In the genomic region with DNA sequence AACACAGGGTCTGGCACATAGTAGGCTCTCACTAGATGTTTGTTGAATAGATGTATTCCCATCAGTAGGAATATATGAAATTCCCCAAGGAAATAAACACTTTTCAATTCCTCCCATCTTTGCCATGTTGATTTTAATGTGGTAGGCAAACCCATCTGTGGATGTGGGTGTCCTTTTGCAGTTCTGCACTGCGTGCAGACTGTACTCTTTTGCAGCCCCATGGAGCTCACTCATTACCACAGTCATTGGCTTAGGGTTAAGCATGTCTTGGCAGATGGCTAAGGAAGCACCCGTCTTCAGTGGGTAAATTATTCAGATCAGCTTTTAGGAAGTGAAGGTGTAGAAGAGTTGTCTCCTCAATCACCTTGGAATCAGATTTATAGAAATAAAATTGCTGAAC, we compare ENCODE assay signal across 27 mouse cellular contexts. TPM values are rescaled to one million over a fixed set of nuclear protein-coding genes. Genes with fewer than 3 reads are reported as not detected.
A peak's percentile ranks its signal among the peaks of the same experiment; 100 is the strongest.
DNase-seq lines count a peak whose midpoint lies in the region; ATAC-seq lines count a peak whose summit lies in the region.
"Had no signal": no experiment of that assay in that cellular context is flagged by ENCODE, and none has a peak within 500 bp of the region (broad histone marks: within the 10 kb centered on the region; RNA-seq: fewer than 3 reads in every experiment).

No protein-coding gene starts in this region.

- H3K9ac ChIP-seq in forebrain, embryonic 14.5 days (ENCODE audit: low read length): no peak overlapping the region
- H3K9ac ChIP-seq in forebrain, embryonic 11.5 days (ENCODE audit: low read length): no peak overlapping the region
- H3K9ac ChIP-seq: forebrain, embryonic 15.5 days; heart, embryonic 12.5 days; heart, embryonic 15.5 days; hindbrain, embryonic 13.5 days had no signal

- DNase-seq in forebrain, embryonic 14.5 days (ENCODE audit: low spot score): peak; percentile 31
- DNase-seq in forebrain, embryonic 11.5 days (ENCODE audit: low spot score): no peak
- peak; percentile 30 to 62 for DNase-seq in layer of hippocampus, adult 18-20 months (ENCODE audit: low spot score in 2 of 2)
- DNase-seq in layer of hippocampus, postnatal 10 days (ENCODE audit: low spot score in 2 of 2): no peak
- peak; percentile 38 for DNase-seq in brain, adult 2 months (ENCODE audit: low read depth, low spot score)
- DNase-seq in layer of hippocampus, postnatal 14 days (ENCODE audit: low spot score in 2 of 2): peak; percentile 2 to 39
- DNase-seq in lung, postnatal 14 days: no peak
- DNase-seq in urinary bladder, postnatal 14 days (ENCODE audit: low spot score): no peak
- DNase-seq: adrenal gland, adult 8-10 months; adrenal gland, postnatal 25 days; cerebellum, adult 11-12 months; cerebellum, adult 8-10 months; cerebellum, postnatal 10 days; cerebellum, postnatal 36 days; gastrocnemius, adult 2 months; gastrocnemius, postnatal 14 days; heart, adult 11 months; heart, postnatal 10 days; heart, postnatal 36 days had no signal

- H3K27ac ChIP-seq in forebrain, embryonic 14.5 days (ENCODE audit: low read depth, low read length): no peak overlapping the region
- H3K27ac ChIP-seq in forebrain, embryonic 11.5 days (ENCODE audit: low read depth, low read length): no peak overlapping the region
- H3K27ac ChIP-seq: forebrain, embryonic 10.5 days; forebrain, embryonic 15.5 days; gastrocnemius, adult 2 months; heart, embryonic 15.5 days; hindbrain, embryonic 10.5 days; hindbrain, embryonic 13.5 days had no signal

- WGBS in forebrain, embryonic 14.5 days: 79% methylated on average over 2 of the region's 2 CpGs
- 95% methylated on average over 2 of the region's 2 CpGs for WGBS in forebrain, embryonic 11.5 days

- no peak overlapping the region for H3K4me2 ChIP-seq in forebrain, embryonic 14.5 days (ENCODE audit: low read length)
- no peak overlapping the region for H3K4me2 ChIP-seq in forebrain, embryonic 11.5 days (ENCODE audit: low read depth, low read length, severe bottlenecking)
- H3K4me2 ChIP-seq: forebrain, embryonic 15.5 days; heart, embryonic 12.5 days; heart, embryonic 15.5 days; hindbrain, embryonic 13.5 days had no signal

- no peak for ATAC-seq in forebrain, embryonic 14.5 days
- no peak for ATAC-seq in forebrain, embryonic 11.5 days (replicated peaks; ENCODE audit: low FRiP score)
- ATAC-seq: activated CD4-positive, CD25-positive, alpha-beta regulatory T cell, adult 4 months; forebrain, embryonic 15.5 days; hindbrain, embryonic 16.5 days had no signal

- H3K36me3 ChIP-seq in forebrain, embryonic 14.5 days (ENCODE audit: control insufficient read depth, insufficient read depth, low read length): no peaks in the 10 kb centered on the region
- H3K36me3 ChIP-seq in forebrain, embryonic 11.5 days (ENCODE audit: control insufficient read depth, insufficient read depth, low read length): no peaks in the 10 kb centered on the region
- H3K36me3 ChIP-seq: forebrain, embryonic 10.5 days; forebrain, embryonic 15.5 days; heart, embryonic 12.5 days; heart, embryonic 15.5 days; hindbrain, embryonic 10.5 days; hindbrain, embryonic 13.5 days had no signal

- H3K27me3 ChIP-seq in forebrain, embryonic 14.5 days (replicated peaks; ENCODE audit: control insufficient read depth, insufficient read depth, low read length): no peaks in the 10 kb centered on the region
- no peaks in the 10 kb centered on the region for H3K27me3 ChIP-seq in forebrain, embryonic 11.5 days (ENCODE audit: control insufficient read depth, insufficient read depth, low read length)
- H3K27me3 ChIP-seq: forebrain, embryonic 15.5 days; heart, embryonic 12.5 days; heart, embryonic 15.5 days; hindbrain, embryonic 13.5 days had no signal

- H3K4me1 ChIP-seq in forebrain, embryonic 14.5 days (ENCODE audit: control insufficient read depth, insufficient read depth, low read length): no peaks in the 10 kb centered on the region
- 0 out of 2 replicates have a peak, but pooled peaks cover 1% of the 10 kb centered on the region for H3K4me1 ChIP-seq in forebrain, embryonic 11.5 days (replicated peaks; ENCODE audit: control insufficient read depth, insufficient read depth, low read length)
- H3K4me1 ChIP-seq: forebrain, embryonic 10.5 days; forebrain, embryonic 15.5 days; heart, embryonic 12.5 days; heart, embryonic 15.5 days; hindbrain, embryonic 10.5 days; hindbrain, embryonic 13.5 days had no signal

- H3K4me3 ChIP-seq in forebrain, embryonic 14.5 days (ENCODE audit: low read depth, low read length): no peak overlapping the region
- no peak overlapping the region for H3K4me3 ChIP-seq in forebrain, embryonic 11.5 days (ENCODE audit: low read depth, low read length)
- H3K4me3 ChIP-seq: forebrain, embryonic 10.5 days; forebrain, embryonic 15.5 days; gastrocnemius, adult 2 months; heart, embryonic 12.5 days; heart, embryonic 15.5 days; hindbrain, embryonic 10.5 days; hindbrain, embryonic 13.5 days had no signal

- H3K9me3 ChIP-seq in forebrain, embryonic 14.5 days (replicated peaks; ENCODE audit: control insufficient read depth, low read length): no peaks in the 10 kb centered on the region
- no peaks in the 10 kb centered on the region for H3K9me3 ChIP-seq in forebrain, embryonic 11.5 days (ENCODE audit: control insufficient read depth, low read length)
- H3K9me3 ChIP-seq: forebrain, embryonic 10.5 days; forebrain, embryonic 15.5 days; heart, embryonic 12.5 days; heart, embryonic 15.5 days; hindbrain, embryonic 10.5 days; hindbrain, embryonic 13.5 days had no signal

RNA-seq across cellular contexts. Expression of gene Satb2, which starts 54.8 kb away (rescaled TPM):
- 20.1 and 40.6 TPM in 2 replicates for polyA plus RNA-seq in forebrain, embryonic 14.5 days (2014; fragmentation: Nextera tagmentation; extraction: Ambion mirVana)
- polyA plus RNA-seq in forebrain, embryonic 11.5 days (2014; fragmentation: Nextera tagmentation; extraction: Ambion mirVana): 1.5 and 1.9 TPM in 2 replicates
- 10 to 100 TPM; 16.5 to 18.8 TPM for total RNA-seq in layer of hippocampus, adult 18-20 months (2021)
- total RNA-seq in layer of hippocampus, postnatal 10 days (2021): 10 to 100 TPM; 19.0 to 19.7 TPM
- total RNA-seq in layer of hippocampus, postnatal 14 days (2021): 10 to 100 TPM; 14.8 TPM

Comparison
In these comparisons a context has a peak if more than half of its experiments do, and no peak if none do; other contexts are left out.
1. DNase-seq: peak in forebrain, embryonic 14.5 days (single experiment), layer of hippocampus, adult 18-20 months (2 of 2), brain, adult 2 months (single experiment) and layer of hippocampus, postnatal 14 days (2 of 2); none in forebrain, embryonic 11.5 days (single experiment), layer of hippocampus, postnatal 10 days (0 of 2), lung, postnatal 14 days (single experiment) and urinary bladder, postnatal 14 days (single experiment).